Mouse (Mus musculus) bone marrow macrophage, adult 2 months (primary cell): ENCODE results near the gene Sirt2.

Experiments
- CTCF ChIP-seq: IDR thresholded peaks from 2 replicates; pipeline ENCODE4 v1.5.1; 2012; ENCODE audit warnings: low read depth, mild to moderate bottlenecking, low read length, moderate library complexity
- POLR2A ChIP-seq: IDR thresholded peaks from 2 replicates; pipeline ENCODE4 v1.6.1; 2012; ENCODE audit warnings: mild to moderate bottlenecking, low read depth, low read length, borderline replicate concordance

GRCm38 (mm10) chr7:28722079-28722478 is 44.5 kb upstream of the Sirt2 start:
- TF ChIP-seq POLR2A (no peak), CTCF (no peak)
